Mouse (Mus musculus) heart, adult 18-20 months (tissue): Measurements from ENCODE around the gene Lin7a. TPM values are rescaled to one million over a fixed set of nuclear protein-coding genes. Genes with fewer than 3 reads are reported as not detected.

Experiments
- DNase-seq, 2 experiments: peaks; one replicate each; pipeline ENCODE4 v3.0.0; 2021 to 2022; ENCODE audit warnings: mixed read lengths in 1 of 2
- total RNA-seq, 2 experiments: library from RNA; stranded (reverse); gene quantifications; 2 replicates each; pipeline ENCODE4 v1.2.3; 2021

Gene Lin7a
- total RNA-seq, 2 experiments from 2014 or later = 1.2 to 1.5 TPM

DNA sequence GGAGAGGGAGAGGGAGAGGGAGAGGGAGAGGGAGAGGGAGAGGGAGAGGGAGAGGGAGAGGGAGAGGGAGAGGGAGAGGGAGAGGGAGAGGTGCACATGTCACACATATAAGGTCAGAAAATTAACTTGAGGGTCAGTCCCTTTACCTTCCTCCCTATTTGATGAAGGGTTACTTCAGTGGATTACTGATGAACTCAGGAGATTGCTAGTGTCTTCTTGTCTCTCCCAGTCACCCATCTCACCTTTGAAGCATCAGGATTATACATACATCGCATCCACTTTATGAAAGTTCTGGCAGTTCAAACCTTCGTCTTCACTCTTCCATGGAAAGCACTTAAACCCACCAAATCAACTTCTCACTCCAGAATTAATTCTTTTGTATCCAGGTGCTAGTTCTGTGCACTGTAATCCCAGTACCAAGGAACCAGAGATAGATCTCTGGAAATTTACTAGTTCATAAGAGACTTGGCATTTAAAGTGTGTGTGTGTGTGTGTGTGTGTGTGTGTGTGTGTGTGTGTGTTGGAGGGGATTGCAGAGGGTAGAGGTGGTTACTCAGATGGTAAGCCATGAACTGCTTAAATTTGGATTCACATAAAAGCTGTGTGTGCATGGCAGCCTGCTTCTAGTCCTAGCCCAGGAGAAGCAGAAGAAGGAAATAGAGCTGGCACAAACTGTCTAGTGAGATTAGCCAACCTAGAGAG lies 19.5 kb upstream of the Lin7a start:
- no peak for DNase-seq

DNA sequence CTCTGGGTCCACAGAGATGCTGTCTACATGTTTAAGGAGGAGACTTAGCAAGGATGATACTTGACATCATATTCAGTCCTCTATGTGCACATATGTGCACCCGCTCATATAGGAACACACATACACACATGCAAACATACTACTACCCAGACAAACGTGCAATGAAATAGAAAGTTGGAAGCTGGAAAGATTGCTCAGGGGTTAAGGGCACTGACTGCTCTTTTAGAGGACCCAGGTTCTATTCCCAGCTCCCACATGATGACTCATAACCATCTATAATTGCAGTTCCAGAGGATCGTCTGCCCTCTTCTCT lies 19.0 kb upstream of the Lin7a start:
- DNase-seq = no peak

- DNase-seq = no peak
Observed at GRCm38 (mm10) chr10:107253191-107253965, 18.1 kb upstream of the Lin7a start.

GRCm38 (mm10) chr10:107254656-107255055 lies 16.8 kb upstream of the Lin7a start:
- DNase-seq = no peak

- no peak for DNase-seq
Observed at GRCm38 (mm10) chr10:107255351-107256050, 16.0 kb upstream of the Lin7a start.

DNA sequence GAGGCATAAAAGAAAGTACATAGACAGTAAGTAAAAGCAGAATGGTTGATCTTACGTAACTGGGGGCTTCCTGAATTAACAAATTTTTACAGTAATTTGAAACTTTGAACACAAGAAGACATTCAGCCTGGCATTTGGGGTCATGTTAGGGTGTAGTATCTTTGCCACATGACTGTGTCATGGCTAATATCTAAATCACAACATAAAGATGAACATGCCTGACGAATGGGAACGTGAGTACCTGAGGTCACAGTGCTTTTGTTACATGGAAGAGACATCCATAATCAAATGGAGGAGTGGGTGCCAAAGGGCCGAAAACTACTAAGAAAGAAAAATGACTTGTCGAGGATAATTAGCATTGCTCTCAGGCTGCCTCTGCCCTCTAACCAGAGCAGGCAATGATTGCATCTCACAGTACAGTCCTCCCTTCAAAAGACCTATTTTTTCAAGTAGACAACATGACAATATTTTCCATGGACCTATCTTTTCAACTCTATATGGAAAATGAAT lies 15.0 kb upstream of the Lin7a start:
- DNase-seq = no peak

GRCm38 (mm10) chr10:107260428-107260827 lies 11.1 kb upstream of the Lin7a start:
- no peak for DNase-seq

GRCm38 (mm10) chr10:107272131-107272803 lies 781 bp downstream of the Lin7a start:
- peak; percentile 5 to 20 for DNase-seq

GRCm38 (mm10) chr10:107272804-107273145 lies 1.3 kb downstream of the Lin7a start:
- no peak for DNase-seq

DNA sequence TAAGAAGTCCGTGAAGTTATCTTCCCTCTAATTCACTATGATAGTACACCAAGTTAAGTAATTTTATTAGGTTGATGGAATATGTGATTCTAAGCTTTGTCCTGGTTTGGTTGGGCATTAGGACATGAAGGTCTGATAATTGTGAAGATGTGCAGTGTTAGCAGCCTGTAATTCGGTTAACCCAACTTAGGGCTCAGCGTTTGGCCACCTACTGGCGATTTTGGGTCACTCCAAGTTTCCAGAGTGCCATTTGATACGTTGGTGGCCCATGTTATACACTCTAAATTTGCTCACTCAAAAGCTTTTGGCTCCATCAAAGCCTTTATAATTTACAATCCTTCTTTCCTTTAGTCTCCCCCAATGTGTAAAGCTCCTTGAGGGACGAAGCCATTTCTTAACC lies 2.4 kb downstream of the Lin7a start:
- DNase-seq = no peak

DNA sequence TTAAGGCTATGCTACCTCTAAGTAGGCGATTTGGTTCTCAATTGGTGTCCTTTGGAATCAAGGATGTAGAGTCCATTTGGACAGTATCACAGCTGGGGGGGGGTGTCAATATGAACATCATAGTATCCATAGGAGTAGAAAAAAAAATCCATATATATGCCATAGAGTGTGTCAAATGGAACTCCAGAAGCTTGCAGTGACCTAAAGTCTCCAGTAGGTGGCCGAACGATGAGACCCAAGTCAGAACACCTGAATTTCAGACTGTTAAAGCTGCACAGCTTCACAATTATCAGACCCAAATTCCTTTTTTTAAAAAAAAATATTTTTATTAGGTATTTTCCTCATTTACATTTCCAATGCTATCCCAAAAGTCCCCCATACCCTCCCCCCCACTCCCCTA lies 3.3 kb downstream of the Lin7a start:
- DNase-seq = no peak

DNA sequence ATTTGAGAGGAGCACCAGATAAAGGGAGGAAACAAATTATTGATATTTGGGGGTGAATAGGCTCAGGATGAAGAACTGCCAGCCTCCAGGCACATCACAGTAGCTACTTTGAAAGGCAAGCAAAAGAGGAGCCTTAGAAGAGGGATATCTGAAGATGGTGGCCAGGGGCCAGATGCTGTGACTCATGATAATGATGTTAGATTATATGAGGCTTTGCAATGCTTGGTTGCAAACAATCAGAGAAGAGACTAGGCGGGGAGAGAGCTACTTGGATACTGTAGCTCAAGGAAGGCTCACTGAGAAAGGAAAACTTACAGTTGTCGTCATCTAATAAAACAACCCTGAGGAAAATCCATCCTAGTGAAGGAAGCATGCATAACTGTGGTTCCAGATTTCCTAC lies 5.2 kb downstream of the Lin7a start:
- no peak for DNase-seq

- no peak for DNase-seq
Observed at GRCm38 (mm10) chr10:107293934-107294664, 22.6 kb downstream of the Lin7a start.

DNA sequence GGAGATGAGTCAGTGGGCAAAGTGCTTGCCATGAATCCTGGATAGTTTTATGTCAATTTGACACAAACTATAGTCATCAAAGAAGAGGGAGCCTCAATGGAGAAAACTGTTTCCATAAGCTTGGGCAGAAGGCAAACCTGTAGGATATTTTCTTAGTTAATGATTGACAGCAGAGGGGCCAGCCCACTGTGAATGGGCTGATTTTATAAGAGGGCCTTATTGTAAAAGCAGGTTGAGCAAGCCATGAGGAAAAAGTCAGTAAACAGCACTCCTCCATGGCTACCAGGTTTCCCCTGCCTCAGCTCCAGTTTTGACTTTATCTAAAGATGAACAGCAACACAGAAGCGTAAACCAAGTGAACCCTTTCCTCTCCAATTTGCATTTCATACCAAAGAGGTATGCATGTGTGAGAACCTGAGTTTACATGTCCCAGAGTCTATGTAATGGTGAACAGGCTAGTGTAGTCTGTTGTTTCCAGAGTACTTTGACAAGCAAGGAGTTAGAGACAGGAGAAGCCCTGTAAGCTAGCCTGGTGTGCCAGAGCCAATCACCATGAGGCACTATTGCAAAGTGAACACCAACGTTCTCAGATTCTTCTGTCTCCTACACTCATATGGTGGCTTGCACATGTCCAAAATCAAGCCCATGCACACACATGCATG lies 29.2 kb downstream of the Lin7a start:
- no peak for DNase-seq

DNA sequence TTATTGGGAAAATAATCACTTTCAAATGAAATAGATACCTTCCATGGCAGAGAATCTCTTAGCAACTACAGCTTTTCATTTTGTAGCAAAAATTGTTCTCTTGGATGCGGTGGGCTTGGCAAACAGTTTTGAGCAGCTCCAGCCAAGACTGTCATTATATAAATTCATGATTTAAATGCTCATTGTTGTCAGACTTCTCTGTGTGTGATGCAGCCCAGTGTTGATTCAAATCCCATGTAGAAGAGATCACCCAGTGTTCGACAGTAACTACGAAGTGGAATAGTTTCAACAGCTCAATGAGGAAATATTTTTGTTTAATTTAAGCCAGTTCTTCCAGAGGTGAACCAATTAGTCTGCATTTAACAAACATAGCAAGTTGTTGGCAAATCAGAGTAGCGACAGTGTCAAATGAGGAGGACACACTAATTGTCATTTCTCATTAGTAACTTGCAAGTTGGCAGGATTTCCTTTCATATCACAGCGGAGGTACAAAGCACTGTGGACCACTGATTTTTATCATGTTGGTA lies 39.5 kb downstream of the Lin7a start:
- DNase-seq = no peak

DNA sequence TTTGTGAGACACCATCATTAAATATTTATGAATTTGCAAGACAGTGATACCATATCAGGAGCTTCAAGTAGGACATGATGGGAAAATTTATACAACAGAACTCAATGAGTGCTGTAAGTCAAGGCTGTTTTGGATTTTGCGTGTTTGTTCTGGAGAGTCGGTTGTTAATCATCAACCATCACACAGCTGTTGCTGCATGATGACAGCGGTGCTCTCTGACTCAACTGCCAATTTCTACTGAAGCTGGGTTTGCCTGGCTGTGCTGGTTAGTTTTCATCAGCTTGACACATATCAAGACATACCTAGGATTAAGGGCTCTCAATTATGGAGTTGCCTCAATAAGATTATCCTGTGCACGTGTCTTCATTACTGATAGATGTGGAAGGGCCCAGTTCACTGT lies 41.1 kb downstream of the Lin7a start:
- no peak for DNase-seq

DNA sequence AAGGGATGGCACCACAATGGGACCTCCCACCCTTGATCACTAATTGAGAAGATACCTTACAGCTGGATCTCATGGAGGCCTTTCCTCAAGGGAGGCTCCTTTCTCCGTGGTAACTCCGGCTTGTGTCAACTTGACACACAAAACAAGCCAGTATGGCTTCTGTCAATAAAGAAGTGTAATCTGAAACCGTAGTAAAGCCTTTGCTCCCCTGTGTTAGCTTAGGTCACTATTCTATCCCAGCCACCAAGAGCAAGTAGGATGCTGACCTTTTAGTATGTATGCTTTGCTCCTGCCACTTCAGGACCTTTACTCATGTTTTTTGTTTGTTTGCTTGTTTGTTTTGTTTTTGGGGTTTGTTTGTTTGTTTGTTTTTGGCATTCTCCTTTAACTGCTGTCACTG lies 41.9 kb downstream of the Lin7a start:
- DNase-seq = no peak

DNA sequence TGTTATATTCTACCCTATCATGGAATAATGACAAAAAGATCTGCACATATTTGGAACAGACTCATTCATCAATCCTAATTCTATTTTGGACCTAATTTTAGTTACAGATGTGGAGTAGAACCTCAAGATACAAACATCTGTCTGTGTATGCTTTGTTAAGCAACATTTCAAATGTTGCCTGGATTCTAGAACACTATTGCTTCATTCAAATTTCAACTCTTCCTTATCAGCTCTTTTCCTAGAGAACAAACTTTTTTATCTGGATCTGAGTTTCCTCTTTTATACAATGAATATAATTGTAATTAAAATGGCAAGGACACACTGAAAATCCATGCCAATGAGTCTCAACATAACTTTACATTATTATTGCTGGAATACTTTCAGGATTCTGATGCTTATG lies 43.8 kb downstream of the Lin7a start:
- DNase-seq = no peak

DNA sequence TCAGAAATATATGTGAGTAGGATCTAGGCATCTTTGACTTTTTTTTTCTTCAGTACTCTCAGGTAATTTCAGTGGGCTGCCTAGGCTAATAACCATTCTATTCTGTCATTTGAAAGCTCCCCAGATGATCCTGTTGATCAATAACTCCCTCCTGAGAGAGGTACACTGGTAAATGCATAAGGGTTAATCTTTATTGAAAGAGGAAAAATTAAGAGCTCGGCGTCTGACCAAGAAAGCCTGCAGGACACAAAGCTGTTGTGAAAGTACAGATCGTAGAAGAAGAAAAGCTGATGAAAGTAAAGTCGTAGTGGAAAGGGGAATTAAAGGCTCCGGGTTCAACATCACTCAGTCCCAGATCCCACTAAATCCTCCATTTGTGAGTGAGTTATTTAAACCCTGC lies 44.2 kb downstream of the Lin7a start:
- DNase-seq = no peak

GRCm38 (mm10) chr10:107316100-107316499 lies 44.6 kb downstream of the Lin7a start:
- DNase-seq = no peak

DNA sequence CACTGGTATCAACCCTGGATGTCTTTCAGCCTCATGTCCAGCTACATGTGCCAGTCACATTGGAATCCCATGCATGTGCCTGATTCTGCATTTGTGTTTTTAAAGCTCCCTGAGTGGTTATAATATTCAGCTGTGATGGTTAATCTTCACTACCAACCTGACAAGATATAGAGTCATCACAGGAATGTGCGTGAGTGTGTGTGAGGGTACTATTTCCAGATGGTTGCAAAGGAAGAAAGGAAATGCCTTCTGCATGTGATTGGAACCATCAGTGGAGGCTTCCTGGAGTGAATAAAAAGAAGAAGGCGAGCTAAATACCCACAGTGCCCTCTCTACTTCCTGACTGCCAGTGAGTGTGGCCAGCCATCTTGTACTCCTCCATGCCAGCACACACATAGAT lies 48.2 kb downstream of the Lin7a start:
- DNase-seq = no peak
